Mouse (Mus musculus) kidney, adult 2 months (tissue): ENCODE data around the gene Gast. TPM values are rescaled to one million over a fixed set of nuclear protein-coding genes. Genes with fewer than 3 reads are reported as not detected.
"Not testable (repeated sequence)": the region's sequence is repeated elsewhere in the genome, so short reads cannot be mapped to it uniquely, and the experiment has no call there.

Experiments used
- DNase-seq: peaks from one replicate; pipeline ENCODE4 v3.0.0; 2021
- H3K27ac ChIP-seq: fragments of 200-500 bp; 2 replicates; pipeline ENCODE4 v1.5.1; 2012; ENCODE audit warnings: low read depth, low read length, control low read depth, inconsistent platforms; ENCODE audit not compliant: insufficient read depth
- H3K27me3 ChIP-seq: fragments of 200-500 bp; replicated peaks from 2 replicates; pipeline ENCODE4 v1.6.1; 2012; ENCODE audit warnings: mild to moderate bottlenecking, moderate library complexity, low read length, inconsistent platforms; ENCODE audit not compliant: control insufficient read depth, insufficient read depth
- H3K36me3 ChIP-seq: fragments of 200-500 bp; 2 replicates; pipeline ENCODE4 v1.6.1; 2012; ENCODE audit warnings: mild to moderate bottlenecking, moderate library complexity, low read length, inconsistent platforms; ENCODE audit not compliant: control insufficient read depth, insufficient read depth
- H3K4me1 ChIP-seq: fragments of 200-500 bp; 2 replicates; pipeline ENCODE4 v1.6.1; 2011; ENCODE audit warnings: low read length; ENCODE audit not compliant: control insufficient read depth, insufficient read depth
- H3K4me3 ChIP-seq: fragments of 200-500 bp; 2 replicates; pipeline ENCODE4 v1.5.1; 2011; ENCODE audit warnings: mild to moderate bottlenecking, low read depth, low read length, control low read depth; ENCODE audit not compliant: insufficient read depth
- CTCF ChIP-seq: fragments of 200-500 bp; conservative IDR thresholded peaks from 2 replicates; pipeline ENCODE4 v1.5.1; 2011; ENCODE audit warnings: low read depth, mild to moderate bottlenecking, control low read depth, low read length, moderate library complexity, mixed read lengths; ENCODE audit not compliant: insufficient read depth, insufficient read length
- POLR2A ChIP-seq: fragments of 200-500 bp; IDR thresholded peaks from one replicate; pipeline ENCODE4 v1.6.1; 2011; ENCODE audit warnings: low read depth, low read length, control low read depth
- WGBS: fragments of 180-500 bp; shearing (Covaris S2); methylation state at CpG from one replicate; pipeline ENCODE4 v1.1.7; 2018; 5-methylcytosine and 5-hydroxymethylcytosine counted together
- polyA plus RNA-seq: library from polyadenylated mRNA; depleted of rRNA; stranded (reverse); fragments of >200 nt; gene quantifications from 2 replicates; pipeline ENCODE4 v1.2.3, GENCODE M21; 2012

Gene Gast
- polyA plus RNA-seq, 1 experiment: not detected

GRCm38 (mm10) chr11:100321479-100322305 lies 12.5 kb upstream of the Gast start:
- H3K27ac ChIP-seq, H3K4me3 ChIP-seq, H3K27me3 ChIP-seq, H3K4me1 ChIP-seq: not testable (repeated sequence)
- TF ChIP-seq POLR2A: peak; percentile 14
- DNase-seq: peak; percentile 6
- H3K36me3 ChIP-seq: peaks cover 13% of the 10 kb centered on the region
- WGBS: 67% methylated on average over 7 of the region's 7 CpGs

DNA sequence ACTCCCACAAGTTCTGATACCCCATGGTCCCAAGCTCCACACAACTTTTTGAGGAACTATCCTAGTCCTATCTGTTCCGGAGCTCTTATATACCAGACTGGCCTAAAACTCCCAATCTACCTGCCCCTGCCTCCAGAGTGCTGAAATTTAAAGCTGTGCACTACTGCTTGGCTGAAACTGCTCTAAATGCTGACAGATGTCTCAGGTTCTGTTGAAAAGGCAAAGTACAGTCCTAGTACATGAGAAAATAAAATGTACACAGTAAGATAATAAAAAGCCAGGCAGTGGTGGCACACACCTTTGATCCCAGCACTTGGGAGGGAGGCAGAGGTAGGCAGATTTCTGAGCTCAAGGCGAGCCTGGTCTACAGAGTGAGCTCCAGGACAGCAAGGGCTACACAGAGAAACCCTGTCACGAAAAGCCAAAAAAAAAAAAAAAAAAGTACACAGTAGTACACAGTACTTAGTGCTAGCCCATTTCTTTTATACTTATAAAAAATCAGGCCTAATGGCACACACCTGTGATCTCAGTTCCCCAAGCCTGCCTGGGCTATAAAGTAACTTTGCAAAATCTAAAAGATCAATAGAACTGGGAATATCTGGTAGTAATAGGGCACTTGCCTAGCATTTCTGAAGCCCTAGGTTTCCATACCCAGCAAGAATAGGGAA lies 11.5 kb upstream of the Gast start:
- H3K4me3 ChIP-seq: no peak overlapping the region
- DNase-seq: no peak
- H3K4me1 ChIP-seq: no peaks in the 10 kb centered on the region
- WGBS: 59% methylated on average over 3 of the region's 3 CpGs
- no peaks in the 10 kb centered on the region for H3K27me3 ChIP-seq
- H3K36me3 ChIP-seq: peaks cover 13% of the 10 kb centered on the region
- no peak for TF ChIP-seq POLR2A
- TF ChIP-seq CTCF: no peak
- no peak overlapping the region for H3K27ac ChIP-seq

- WGBS: 29% methylated on average over 3 of the region's 3 CpGs
- H3K4me3 ChIP-seq: no peak overlapping the region
- no peak for TF ChIP-seq POLR2A
- TF ChIP-seq CTCF: peak; percentile 78
- H3K4me1 ChIP-seq: no peaks in the 10 kb centered on the region
- H3K36me3 ChIP-seq: peaks cover 13% of the 10 kb centered on the region
- no peaks in the 10 kb centered on the region for H3K27me3 ChIP-seq
- DNase-seq: peak; percentile 63
- H3K27ac ChIP-seq: no peak overlapping the region
Measured at GRCm38 (mm10) chr11:100323578-100323977, 10.6 kb upstream of the Gast start.

- Histone ChIP-seq H3K36me3 (peaks cover 13% of the 10 kb centered on the region), H3K27ac (no peak overlapping the region), H3K4me1 (no peaks in the 10 kb centered on the region), H3K4me3 (no peak overlapping the region), H3K27me3 (no peaks in the 10 kb centered on the region)
- WGBS: 89% methylated on average over 11 of the region's 11 CpGs
- TF ChIP-seq POLR2A: no peak
- TF ChIP-seq CTCF: no peak
- DNase-seq: no peak
Measured at GRCm38 (mm10) chr11:100325062-100325629, 9.1 kb upstream of the Gast start.

DNA sequence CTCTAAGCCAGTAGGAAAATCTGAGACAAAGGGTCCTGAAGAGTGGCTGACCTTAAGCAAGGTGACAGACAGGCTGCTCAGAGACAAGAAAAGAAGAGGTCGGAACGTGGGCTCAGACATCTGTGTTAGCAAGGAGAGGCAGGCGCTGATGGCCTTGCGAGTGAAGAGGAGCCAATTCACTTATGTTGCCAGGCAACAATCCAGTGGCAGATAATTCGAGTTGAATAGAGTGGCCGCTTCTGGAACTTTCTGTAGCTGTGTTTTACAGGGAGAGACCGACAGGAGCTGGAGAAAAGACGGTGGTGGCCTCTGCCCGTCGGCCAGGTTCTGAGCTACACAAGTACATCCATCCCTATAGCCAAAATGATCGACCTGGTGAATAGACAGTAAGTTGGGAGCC lies 6.9 kb upstream of the Gast start:
- DNase-seq: no peak
- no peak overlapping the region for H3K4me3 ChIP-seq
- H3K36me3 ChIP-seq: peaks cover 3% of the 10 kb centered on the region
- H3K27ac ChIP-seq: no peak overlapping the region
- WGBS: 86% methylated on average over 11 of the region's 11 CpGs
- no peak for TF ChIP-seq POLR2A
- TF ChIP-seq CTCF: no peak
- H3K4me1 ChIP-seq: no peaks in the 10 kb centered on the region
- H3K27me3 ChIP-seq: no peaks in the 10 kb centered on the region

GRCm38 (mm10) chr11:100327761-100328160 lies 6.4 kb upstream of the Gast start:
- Histone ChIP-seq H3K27me3 (no peaks in the 10 kb centered on the region), H3K4me1 (no peaks in the 10 kb centered on the region), H3K36me3 (no peaks in the 10 kb centered on the region), H3K4me3 (no peak overlapping the region), H3K27ac (no peak overlapping the region)
- DNase-seq: no peak
- WGBS: 90% methylated on average over 6 of the region's 6 CpGs
- no peak for TF ChIP-seq POLR2A
- no peak for TF ChIP-seq CTCF

DNA sequence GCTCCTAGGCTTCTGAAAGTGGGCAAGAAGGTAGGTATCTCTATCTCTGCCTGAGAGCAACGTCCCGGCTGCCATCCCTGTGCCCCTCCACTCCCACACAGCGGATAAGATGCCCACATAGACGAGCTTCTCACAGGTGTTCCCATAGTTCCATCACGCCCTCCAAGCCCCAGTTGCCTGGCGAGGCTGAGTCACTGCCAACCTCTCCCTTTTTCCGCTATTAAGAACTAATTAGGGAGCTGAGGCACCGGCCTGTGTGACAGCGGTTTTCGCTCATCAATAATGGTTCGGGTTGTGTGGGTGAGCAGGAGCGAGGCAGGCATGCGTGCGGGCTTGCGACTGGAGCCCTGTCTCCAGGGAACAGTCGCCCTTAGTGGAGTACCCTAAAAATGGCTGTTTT lies 4.0 kb upstream of the Gast start:
- TF ChIP-seq CTCF (no peak), POLR2A (no peak)
- Histone ChIP-seq H3K27ac (no peak overlapping the region), H3K27me3 (no peaks in the 10 kb centered on the region), H3K4me1 (no peaks in the 10 kb centered on the region), H3K36me3 (no peaks in the 10 kb centered on the region), H3K4me3 (no peak overlapping the region)
- WGBS: 46% methylated on average over 16 of the region's 16 CpGs
- DNase-seq: no peak

GRCm38 (mm10) chr11:100330816-100331375 lies 3.3 kb upstream of the Gast start:
- not testable (repeated sequence) for H3K36me3 ChIP-seq, H3K27ac ChIP-seq, DNase-seq, H3K4me1 ChIP-seq, H3K27me3 ChIP-seq, H3K4me3 ChIP-seq
- 52% methylated on average over 8 of the region's 8 CpGs for WGBS
